Mouse (Mus musculus) CH12.LX (cell line): ENCODE data around the gene Gm9803. TPM values are rescaled to one million over a fixed set of nuclear protein-coding genes. Genes with fewer than 3 reads are reported as not detected.

Experiments
- DNase-seq: peaks from one replicate; pipeline ENCODE4 v3.0.0-alpha.2; 2013; ENCODE audit errors: extremely low read depth
- H3K27ac ChIP-seq: 2 replicates; pipeline ENCODE4 v1.5.1; 2012; ENCODE audit warnings: low read depth, mild to moderate bottlenecking, control low read depth, moderate library complexity; ENCODE audit not compliant: insufficient read depth
- H3K27me3 ChIP-seq: replicated peaks from 2 replicates; pipeline ENCODE3; 2012; ENCODE audit warnings: inconsistent platforms
- H3K36me3 ChIP-seq, 2 experiments: replicated peaks in 1 of 2; 2 replicates each; pipeline versions ENCODE3 to v1.6.1; 2012; ENCODE audit warnings: inconsistent platforms in 1 of 2, low read length in 1 of 2, mild to moderate bottlenecking in 1 of 2, mixed read lengths in 1 of 2, moderate library complexity in 1 of 2; ENCODE audit not compliant: control insufficient read depth in 1 of 2, insufficient read depth in 1 of 2
- H3K4me1 ChIP-seq, 2 experiments: 2 replicates each; pipeline ENCODE4 v1.6.1; 2012; ENCODE audit warnings: inconsistent platforms in 1 of 2, moderate library complexity in 1 of 2; ENCODE audit not compliant: insufficient read depth in 2 of 2, control insufficient read depth in 1 of 2
- H3K4me2 ChIP-seq: 2 replicates; pipeline ENCODE4 v1.6.1; 2012; ENCODE audit warnings: low read depth, mild to moderate bottlenecking, control low read depth; ENCODE audit not compliant: poor library complexity, insufficient read depth, severe bottlenecking
- H3K4me3 ChIP-seq, 3 experiments: fragments of 150-350 bp in 1 of 3; sonication (generic) in 1 of 3; replicated peaks in 1 of 3; 2 replicates each; pipeline versions ENCODE3 to v1.5.1; 2011 to 2012; ENCODE audit warnings: low read depth in 2 of 3, low read length in 2 of 3, mild to moderate bottlenecking in 2 of 3, moderate library complexity in 2 of 3, control low read depth in 1 of 3, improper control_type of control experiment in 1 of 3, inconsistent platforms in 1 of 3, mixed read lengths in 1 of 3; ENCODE audit not compliant: poor library complexity in 1 of 3
- H3K79me2 ChIP-seq: replicated peaks from 2 replicates; pipeline ENCODE4 v1.6.1; 2012; ENCODE audit warnings: mild to moderate bottlenecking, moderate library complexity; ENCODE audit not compliant: control insufficient read depth, poor library complexity, insufficient read depth, severe bottlenecking; ENCODE audit errors: extremely low read depth
- H3K9ac ChIP-seq: 2 replicates; pipeline ENCODE4 v1.6.1; 2012; ENCODE audit warnings: low read depth, mild to moderate bottlenecking, control low read depth, moderate library complexity; ENCODE audit not compliant: insufficient read depth
- H3K9me3 ChIP-seq: replicated peaks from 2 replicates; pipeline ENCODE3; 2012; ENCODE audit warnings: low read length, inconsistent platforms, mixed read lengths
- E2F4 ChIP-seq: IDR thresholded peaks from 2 replicates; pipeline ENCODE4 v1.6.1; 2011; ENCODE audit warnings: low read depth, low read length, improper control_type of control experiment; ENCODE audit not compliant: insufficient replicate concordance
- ELF1 ChIP-seq: IDR thresholded peaks from 2 replicates; pipeline ENCODE4 v1.6.1; 2014; ENCODE audit warnings: low read depth, mild to moderate bottlenecking, inconsistent platforms, low read length, improper control_type of control experiment
- EP300 ChIP-seq: IDR thresholded peaks from 2 replicates; pipeline ENCODE4 v1.6.1; 2011; ENCODE audit warnings: low read length, improper control_type of control experiment
- GABPA ChIP-seq: IDR thresholded peaks from 2 replicates; pipeline ENCODE4 v1.6.1; 2012; ENCODE audit warnings: low read depth, low read length, improper control_type of control experiment, inconsistent platforms; ENCODE audit not compliant: insufficient replicate concordance
- JUND ChIP-seq: conservative IDR thresholded peaks from 2 replicates; pipeline ENCODE4 v1.6.1; 2011; ENCODE audit warnings: low read depth, low read length, improper control_type of control experiment
- KAT2A ChIP-seq: IDR thresholded peaks from 2 replicates; pipeline ENCODE4 v1.6.1; 2012; ENCODE audit warnings: low read length, improper control_type of control experiment, inconsistent platforms; ENCODE audit not compliant: insufficient replicate concordance
- MAFK ChIP-seq: IDR thresholded peaks from 2 replicates; pipeline ENCODE4 v1.6.1; 2011; ENCODE audit warnings: low read length, improper control_type of control experiment; ENCODE audit not compliant: insufficient replicate concordance
- MAX ChIP-seq: IDR thresholded peaks from 2 replicates; pipeline ENCODE4 v1.6.1; 2011; ENCODE audit warnings: low read length, improper control_type of control experiment
- MXI1 ChIP-seq: IDR thresholded peaks from 2 replicates; pipeline ENCODE4 v1.6.1; 2011; ENCODE audit warnings: mild to moderate bottlenecking, low read depth, low read length, improper control_type of control experiment
- NRF1 ChIP-seq: IDR thresholded peaks from 2 replicates; pipeline ENCODE4 v1.6.1; 2014; ENCODE audit warnings: low read depth, mild to moderate bottlenecking, inconsistent platforms, low read length, improper control_type of control experiment, moderate library complexity
- PAX5 ChIP-seq: IDR thresholded peaks from 2 replicates; pipeline ENCODE4 v1.6.1; 2012; ENCODE audit warnings: low read length, inconsistent platforms, mixed read lengths
- POLR2A ChIP-seq: IDR thresholded peaks from 2 replicates; pipeline ENCODE4 v1.6.1; 2011; ENCODE audit warnings: low read depth, mild to moderate bottlenecking, improper control_type of control experiment, low read length
- POLR2AphosphoS2 ChIP-seq: IDR thresholded peaks from 2 replicates; pipeline ENCODE4 v1.6.1; 2011; ENCODE audit warnings: low read depth, low read length, improper control_type of control experiment
- RAD21 ChIP-seq: IDR thresholded peaks from 2 replicates; pipeline ENCODE4 v1.6.1; 2011; ENCODE audit warnings: low read depth, mild to moderate bottlenecking, low read length, improper control_type of control experiment, moderate library complexity
- RCOR1 ChIP-seq: conservative IDR thresholded peaks from 2 replicates; pipeline ENCODE4 v1.6.1; 2012; ENCODE audit warnings: low read depth, mild to moderate bottlenecking, inconsistent platforms, low read length, improper control_type of control experiment
- SIN3A ChIP-seq: IDR thresholded peaks from 2 replicates; pipeline ENCODE4 v1.6.1; 2012; ENCODE audit warnings: low read length, improper control_type of control experiment, inconsistent platforms
- TBP ChIP-seq: conservative IDR thresholded peaks from 2 replicates; pipeline ENCODE4 v1.6.1; 2011; ENCODE audit warnings: low read depth, low read length, improper control_type of control experiment
- TCF12 ChIP-seq: IDR thresholded peaks from 2 replicates; pipeline ENCODE4 v1.6.1; 2014; ENCODE audit warnings: low read depth, mild to moderate bottlenecking, inconsistent platforms, low read length, improper control_type of control experiment
- ZC3H11A ChIP-seq: IDR thresholded peaks from 2 replicates; pipeline ENCODE4 v1.6.1; 2012; ENCODE audit warnings: low read depth, mild to moderate bottlenecking, inconsistent platforms, low read length, improper control_type of control experiment
- ZKSCAN1 ChIP-seq: IDR thresholded peaks from 2 replicates; pipeline ENCODE4 v1.6.1; 2012; ENCODE audit warnings: low read depth, inconsistent platforms, low read length, improper control_type of control experiment, borderline replicate concordance
- ZMIZ1 ChIP-seq: IDR thresholded peaks from 2 replicates; pipeline ENCODE4 v1.6.1; 2012; ENCODE audit warnings: low read depth, mild to moderate bottlenecking, inconsistent platforms, low read length, improper control_type of control experiment
- ZNF384 ChIP-seq: IDR thresholded peaks from 2 replicates; pipeline ENCODE4 v1.6.1; 2012; ENCODE audit warnings: low read depth, low read length, improper control_type of control experiment, inconsistent platforms
- dilution Hi-C: fragments of 300-500 bp; cut with MboI; formaldehyde crosslinking; loops from 2 replicates; pipeline ENCODE4 v1.14.3; 2020; ENCODE audit warnings: low sequenced_read_pairs; ENCODE audit not compliant: extremely low pct_unique_long_range_greater_than_20kb, extremely low pct_ligation_motif_present
- in situ Hi-C: fragments of 300-500 bp; cut with MboI; formaldehyde crosslinking; loops from 3 replicates; pipeline ENCODE4 v1.14.3; 2019; ENCODE audit warnings: low sequenced_read_pairs, low pct_ligation_motif_present, low pct_unique_long_range_greater_than_20kb, mixed read lengths
- polyA plus RNA-seq: library from polyadenylated mRNA; unstranded; fragments of >175 nt; gene quantifications from 2 replicates; pipeline ENCODE4 v1.2.1, GENCODE M21; 2012; ENCODE audit warnings: low read depth; ENCODE audit not compliant: insufficient read length
- total RNA-seq, 2 experiments: library from RNA; depleted of rRNA; stranded (reverse); fragments of 300-350 nt in 1 of 2; fragments of >200 nt in 1 of 2; gene quantifications; 2 replicates each; pipeline ENCODE4 v1.2.3; 2012 to 2014

Gene Gm9803
- total and polyA plus RNA-seq, 3 experiments = 23.2 to 120 (median 99.7) TPM

- TF ChIP-seq TCF12 = 0 out of 2 replicates have a peak, but pooled peaks have one; percentile 51
- no peak for TF ChIP-seq TBP
- no peak for TF ChIP-seq JUND
- no peak for TF ChIP-seq MXI1
- TF ChIP-seq POLR2A = no peak
- TF ChIP-seq ZKSCAN1 = no peak
- peak; percentile 78 for TF ChIP-seq ZNF384
- TF ChIP-seq RAD21 = no peak
- no peak for TF ChIP-seq MAX
- TF ChIP-seq PAX5 = no peak
Measured at GRCm38 (mm10) chr10:43504291-43504690, 19.6 kb upstream of the Gm9803 start (continued).

- dilution Hi-C loops = no loop called here
- H3K9ac ChIP-seq = no peak overlapping the region
- H3K27ac ChIP-seq = no peak overlapping the region
- no peaks in the 10 kb centered on the region for H3K9me3 ChIP-seq
- no peaks in the 10 kb centered on the region for H3K27me3 ChIP-seq
- H3K4me3 ChIP-seq = no peak overlapping the region
- peaks cover 29 to 73% of the 10 kb centered on the region in 2 experiments for H3K36me3 ChIP-seq
- in situ Hi-C loops = no loop called here
- H3K79me2 ChIP-seq = no peaks in the 10 kb centered on the region
- peaks cover 2 to 31% of the 10 kb centered on the region in 2 experiments; a peak in 2 of 4 replicates for H3K4me1 ChIP-seq
- no peak overlapping the region for H3K4me2 ChIP-seq
- no peak for TF ChIP-seq E2F4
- no peak for DNase-seq
Measured at GRCm38 (mm10) chr10:43507051-43507450, 16.8 kb upstream of the Gm9803 start.

GRCm38 (mm10) chr10:43509228-43509627 is 14.7 kb upstream of the Gm9803 start:
- TF ChIP-seq KAT2A (no peak), POLR2AphosphoS2 (no peak), RCOR1 (no peak)
- dilution Hi-C loops = no loop called here
- H3K4me3 ChIP-seq = no peak overlapping the region
- no peaks in the 10 kb centered on the region for H3K9me3 ChIP-seq
- H3K27ac ChIP-seq = no peak overlapping the region
- no peak overlapping the region for H3K4me2 ChIP-seq
- DNase-seq = no peak
- H3K9ac ChIP-seq = no peak overlapping the region
- H3K4me1 ChIP-seq = peaks cover 0 to 14% of the 10 kb centered on the region in 2 experiments; a peak in 2 of 4 replicates
- no peaks in the 10 kb centered on the region for H3K79me2 ChIP-seq
- peaks cover 36 to 78% of the 10 kb centered on the region in 2 experiments for H3K36me3 ChIP-seq
- no peaks in the 10 kb centered on the region for H3K27me3 ChIP-seq
- in situ Hi-C loops = no loop called here

DNA sequence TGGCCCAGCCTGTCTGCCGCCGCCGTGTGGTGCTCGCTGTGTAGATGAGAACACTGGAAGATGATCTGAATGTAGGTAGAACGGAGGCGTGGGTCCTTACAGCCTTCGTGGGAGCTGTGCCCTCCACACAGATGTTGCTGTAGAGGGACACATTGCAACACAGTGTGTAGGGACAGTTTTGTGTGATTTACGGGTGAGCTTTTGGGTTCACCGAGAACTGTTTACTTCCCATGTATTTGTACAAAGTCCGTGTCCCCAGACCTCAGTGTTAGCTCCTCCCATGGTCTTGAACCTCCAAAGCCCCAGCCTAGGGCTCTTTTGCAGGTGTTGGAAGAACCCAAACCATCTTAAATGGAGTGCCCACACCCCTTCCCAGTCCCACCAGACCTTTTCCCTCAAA is 10.9 kb upstream of the Gm9803 start:
- Histone ChIP-seq H3K4me1 (peaks cover 3 to 5% of the 10 kb centered on the region in 2 experiments; a peak in 2 of 4 replicates), H3K36me3 (peaks cover 41 to 63% of the 10 kb centered on the region in 2 experiments), H3K4me3 (no peak overlapping the region), H3K9me3 (no peaks in the 10 kb centered on the region), H3K79me2 (no peaks in the 10 kb centered on the region), H3K9ac (no peak overlapping the region), H3K4me2 (no peak overlapping the region), H3K27me3 (no peaks in the 10 kb centered on the region), H3K27ac (no peak overlapping the region)
- DNase-seq = no peak
- TF ChIP-seq EP300 = no peak
- no peak for TF ChIP-seq ELF1
- TF ChIP-seq ZC3H11A = no peak
- no peak for TF ChIP-seq NRF1
- TF ChIP-seq GABPA = no peak
- TF ChIP-seq E2F4 = no peak
- no peak for TF ChIP-seq MAFK
- TF ChIP-seq ZMIZ1 = no peak
- no peak for TF ChIP-seq PAX5
- no peak for TF ChIP-seq SIN3A
- in situ Hi-C loops (no loop called here), dilution Hi-C loops (no loop called here)
